Mouse (Mus musculus) limb, embryonic 14.5 days (tissue): Measurements from ENCODE around the gene Cubn. TPM values are rescaled to one million over a fixed set of nuclear protein-coding genes. Genes with fewer than 3 reads are reported as not detected.

ENCODE experiments used
- ATAC-seq: fragments of 200-750 bp; cut with Nextera tagmentation; 2 replicates; pipeline ENCODE4 v1.8.0; 2017; ENCODE audit warnings: low read depth, moderate number of reproducible peaks, moderate TSS enrichment; ENCODE audit not compliant: low FRiP score
- DNase-seq: peaks from one replicate; pipeline ENCODE4 v3.0.0-alpha.2; 2015; ENCODE audit warnings: low spot score
- H3K27ac ChIP-seq: fragments of 300-500 bp; sonication (generic); replicated peaks from 2 replicates; pipeline ENCODE4 v1.5.1; 2014; ENCODE audit warnings: low read depth, mild to moderate bottlenecking, low read length, moderate library complexity, mixed read lengths
- H3K27me3 ChIP-seq: fragments of 300-500 bp; sonication (generic); 2 replicates; pipeline ENCODE4 v1.6.1; 2014; ENCODE audit warnings: low read length, mixed read lengths; ENCODE audit not compliant: control insufficient read depth, insufficient read depth
- H3K36me3 ChIP-seq: fragments of 300-500 bp; sonication (generic); 2 replicates; pipeline ENCODE4 v1.6.1; 2014; ENCODE audit warnings: mild to moderate bottlenecking, low read length, moderate library complexity, mixed read lengths; ENCODE audit not compliant: control insufficient read depth, insufficient read depth
- H3K4me1 ChIP-seq: fragments of 300-500 bp; sonication (generic); 2 replicates; pipeline ENCODE4 v1.6.1; 2014; ENCODE audit warnings: antibody characterized with exemption, low read length, mixed read lengths; ENCODE audit not compliant: control insufficient read depth, insufficient read depth
- H3K4me2 ChIP-seq: fragments of 300-500 bp; sonication (generic); replicated peaks from 2 replicates; pipeline ENCODE4 v1.6.1; 2014; ENCODE audit warnings: low read depth, mild to moderate bottlenecking, low read length, moderate library complexity; ENCODE audit not compliant: severe bottlenecking
- H3K4me3 ChIP-seq: fragments of 300-500 bp; sonication (generic); replicated peaks from 2 replicates; pipeline ENCODE4 v1.5.1; 2014; ENCODE audit warnings: low read length
- H3K9ac ChIP-seq: fragments of 300-500 bp; sonication (generic); 2 replicates; pipeline ENCODE4 v1.6.1; 2014; ENCODE audit warnings: mild to moderate bottlenecking, low read depth, low read length, moderate library complexity; ENCODE audit not compliant: severe bottlenecking
- H3K9me3 ChIP-seq: fragments of 300-500 bp; sonication (generic); 2 replicates; pipeline ENCODE4 v1.6.1; 2016; ENCODE audit warnings: low read length; ENCODE audit not compliant: control insufficient read depth
- POLR2A ChIP-seq: fragments of 200-500 bp; IDR thresholded peaks from 2 replicates; pipeline ENCODE4 v1.8.0; 2012; ENCODE audit warnings: inconsistent platforms, mild to moderate bottlenecking, moderate library complexity, borderline replicate concordance; ENCODE audit not compliant: insufficient read depth, insufficient read length; ENCODE audit errors: extremely low read depth
- WGBS: fragments of 180-500 bp; shearing (Covaris S2); extraction: QIAGEN DNeasy Blood & Tissue Kit; methylation state at CpG from one replicate; pipeline ENCODE4 v1.1.7; 2014; 5-methylcytosine and 5-hydroxymethylcytosine counted together
- polyA plus RNA-seq, 2 experiments: library from polyadenylated mRNA; depleted of rRNA in 1 of 2; stranded (reverse) in 1 of 2; unstranded in 1 of 2; fragments of >200 nt; fragmentation: Nextera tagmentation in 1 of 2; extraction: Ambion mirVana in 1 of 2; gene quantifications; 2 replicates each; pipeline versions ENCODE4 v1.2.1 to v1.2.3; 2012 to 2014

Cubn gene
- polyA plus RNA-seq, 2 experiments = 0.28 TPM

GRCm38 (mm10) chr2:13357885-13358552, 133.6 kb downstream of the Cubn start:
- no peak overlapping the region for H3K9ac ChIP-seq
- H3K4me2 ChIP-seq = no peak overlapping the region
- no peak overlapping the region for H3K4me3 ChIP-seq
- no peaks in the 10 kb centered on the region for H3K9me3 ChIP-seq
- TF ChIP-seq POLR2A = no peak
- H3K36me3 ChIP-seq = no peaks in the 10 kb centered on the region
- 61% methylated on average over 7 of the region's 7 CpGs for WGBS
- no peak for DNase-seq
- ATAC-seq = no peak
- H3K4me1 ChIP-seq = no peaks in the 10 kb centered on the region
- H3K27me3 ChIP-seq = no peaks in the 10 kb centered on the region
- no peak overlapping the region for H3K27ac ChIP-seq

GRCm38 (mm10) chr2:13352775-13353174, 138.8 kb downstream of the Cubn start:
- TF ChIP-seq POLR2A = no peak
- no peak overlapping the region for H3K4me2 ChIP-seq
- no peaks in the 10 kb centered on the region for H3K9me3 ChIP-seq
- no peak overlapping the region for H3K9ac ChIP-seq
- H3K27ac ChIP-seq = peak overlapping the region; percentile 59
- WGBS = 70% methylated on average over 3 of the region's 3 CpGs
- ATAC-seq (no peak), DNase-seq (no peak)
- H3K27me3 ChIP-seq = no peaks in the 10 kb centered on the region
- H3K36me3 ChIP-seq = no peaks in the 10 kb centered on the region
- H3K4me3 ChIP-seq = no peak overlapping the region
- H3K4me1 ChIP-seq = no peaks in the 10 kb centered on the region

- DNase-seq = peak; percentile 73
- Histone ChIP-seq H3K27ac (peak overlapping the region; percentile 59), H3K36me3 (no peaks in the 10 kb centered on the region), H3K9me3 (no peaks in the 10 kb centered on the region), H3K9ac (no peak overlapping the region), H3K27me3 (no peaks in the 10 kb centered on the region), H3K4me2 (no peak overlapping the region), H3K4me3 (no peak overlapping the region), H3K4me1 (no peaks in the 10 kb centered on the region)
- ATAC-seq = peak; percentile 91
- 38% methylated on average over 1 of the region's 1 CpGs for WGBS
- TF ChIP-seq POLR2A = no peak
Observed at GRCm38 (mm10) chr2:13352112-13352728, 139.4 kb downstream of the Cubn start.

- WGBS = 85% methylated on average over 7 of the region's 7 CpGs
Observed at GRCm38 (mm10) chr2:13342325-13342926, 149.2 kb downstream of the Cubn start.

GRCm38 (mm10) chr2:13335446-13335845, 156.2 kb downstream of the Cubn start:
- no peaks in the 10 kb centered on the region for H3K36me3 ChIP-seq
- no peaks in the 10 kb centered on the region for H3K4me1 ChIP-seq
- H3K27ac ChIP-seq = no peak overlapping the region
- DNase-seq = no peak
- H3K4me3 ChIP-seq = no peak overlapping the region
- no peak overlapping the region for H3K9ac ChIP-seq
- no peaks in the 10 kb centered on the region for H3K27me3 ChIP-seq
- no peak for TF ChIP-seq POLR2A
- H3K4me2 ChIP-seq = no peak overlapping the region
- no peaks in the 10 kb centered on the region for H3K9me3 ChIP-seq
- ATAC-seq = no peak
- whole genome bisulfite sequencing = 71% methylated on average over 4 of the region's 4 CpGs

More at GRCm38 (mm10) chr2:13342325-13342926, 149.2 kb downstream of the Cubn start:
- H3K9me3 ChIP-seq = no peaks in the 10 kb centered on the region
- no peak for ATAC-seq
- H3K4me1 ChIP-seq = no peaks in the 10 kb centered on the region
- no peaks in the 10 kb centered on the region for H3K27me3 ChIP-seq
- no peak overlapping the region for H3K9ac ChIP-seq
- no peak for TF ChIP-seq POLR2A
- H3K36me3 ChIP-seq = no peaks in the 10 kb centered on the region
- H3K4me3 ChIP-seq = no peak overlapping the region
- H3K27ac ChIP-seq = no peak overlapping the region
- no peak for DNase-seq
- no peak overlapping the region for H3K4me2 ChIP-seq
